Mouse (Mus musculus): ENCODE measurements around the gene Inpp5d. TPM values are rescaled to one million over a fixed set of nuclear protein-coding genes. Genes with fewer than 3 reads are reported as not detected.

Gene Inpp5d
- polyA plus RNA-seq, 1 experiment from 2014 or later, result 6.2 TPM

DNA sequence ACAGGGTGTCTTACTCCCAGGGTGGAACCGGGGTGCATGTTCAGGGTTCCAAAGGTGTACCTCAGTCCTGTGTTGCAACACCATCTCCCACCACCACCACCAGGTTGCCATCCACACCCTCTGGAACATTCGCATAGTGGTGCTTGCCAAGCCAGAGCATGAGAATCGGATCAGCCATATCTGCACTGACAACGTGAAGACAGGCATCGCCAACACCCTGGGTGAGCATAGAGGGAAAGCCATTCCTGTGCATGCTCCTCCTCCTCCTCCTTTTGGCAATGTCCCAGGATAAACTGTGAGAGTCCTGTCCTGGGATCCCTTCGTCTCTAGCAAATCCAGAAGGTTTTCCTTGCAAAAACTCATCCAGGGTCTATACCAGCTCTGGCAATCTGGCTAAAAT is 77.9 kb downstream of the Inpp5d start:
- Histone ChIP-seq H3K9me3 (no peaks in the 10 kb centered on the region), H3K4me3 (no peak overlapping the region), H3K27me3 (ENCODE audit: insufficient read depth, poor library complexity, severe bottlenecking) (no peaks in the 10 kb centered on the region), H3K36me3 (no peaks in the 10 kb centered on the region), H3K4me1 (replicated peaks) (no peaks in the 10 kb centered on the region), H3K27ac (no peak overlapping the region)
- 92% methylated on average over 6 of the region's 6 CpGs for WGBS
- DNase-seq (ENCODE audit: low spot score), result no peak

DNA sequence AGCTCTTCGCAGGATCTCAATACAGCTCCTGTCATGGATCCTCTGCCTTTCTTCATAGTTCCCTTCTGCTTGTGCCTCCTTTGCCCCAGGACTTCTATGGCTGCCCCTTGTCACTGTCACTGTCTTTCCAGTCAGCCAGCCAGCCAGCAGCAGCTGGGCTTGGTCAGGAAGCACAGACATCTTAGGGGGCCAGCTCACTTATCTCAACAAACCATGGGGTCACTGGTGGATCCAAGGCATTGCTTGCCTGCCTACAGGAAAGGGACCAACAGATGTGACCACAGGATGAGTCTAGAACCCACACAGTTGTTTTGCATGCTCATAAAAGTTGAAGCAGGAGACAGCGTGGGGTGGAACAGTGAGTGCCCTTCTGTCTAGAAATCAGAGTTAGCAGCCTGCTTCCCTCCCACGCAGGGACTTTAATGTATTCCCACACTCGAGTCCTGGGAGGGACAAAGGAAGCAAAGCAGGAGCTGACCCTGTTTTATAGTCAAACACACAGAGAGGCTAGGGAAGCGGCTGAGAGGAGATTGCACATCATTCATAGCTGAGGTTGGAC is 79.9 kb downstream of the Inpp5d start:
- Histone ChIP-seq H3K9me3 (no peaks in the 10 kb centered on the region), H3K36me3 (no peaks in the 10 kb centered on the region), H3K4me1 (replicated peaks) (no peaks in the 10 kb centered on the region), H3K27me3 (ENCODE audit: insufficient read depth, poor library complexity, severe bottlenecking) (no peaks in the 10 kb centered on the region), H3K4me3 (no peak overlapping the region), H3K27ac (no peak overlapping the region)
- DNase-seq (ENCODE audit: low spot score), result no peak
- 81% methylated on average over 5 of the region's 5 CpGs for WGBS

DNA sequence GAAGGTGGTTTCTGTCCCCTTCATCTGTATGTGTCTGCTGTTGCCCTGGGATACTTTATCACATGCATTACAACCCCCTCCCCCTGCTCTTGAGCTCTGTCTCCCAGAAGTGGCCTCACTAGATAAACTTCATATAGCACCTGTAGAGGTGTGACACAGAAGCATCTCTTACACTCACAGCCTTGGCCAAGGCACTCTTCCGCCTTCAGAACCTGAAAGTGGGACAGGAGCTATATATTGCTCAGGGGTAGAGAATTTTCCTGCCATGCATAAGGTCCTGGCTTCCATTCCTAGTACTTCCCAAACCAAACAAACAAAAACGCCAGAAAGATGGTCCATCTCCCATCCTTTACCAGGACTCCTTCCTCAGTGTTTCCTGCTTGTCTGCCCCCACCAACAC is 84.1 kb downstream of the Inpp5d start:
- WGBS, result 66% methylated on average over 2 of the region's 2 CpGs
- no peaks in the 10 kb centered on the region for H3K27me3 ChIP-seq (ENCODE audit: insufficient read depth, poor library complexity, severe bottlenecking)
- H3K4me1 ChIP-seq (replicated peaks), result peaks cover 4% of the 10 kb centered on the region; the same call in 1 of the 2 replicates

DNA sequence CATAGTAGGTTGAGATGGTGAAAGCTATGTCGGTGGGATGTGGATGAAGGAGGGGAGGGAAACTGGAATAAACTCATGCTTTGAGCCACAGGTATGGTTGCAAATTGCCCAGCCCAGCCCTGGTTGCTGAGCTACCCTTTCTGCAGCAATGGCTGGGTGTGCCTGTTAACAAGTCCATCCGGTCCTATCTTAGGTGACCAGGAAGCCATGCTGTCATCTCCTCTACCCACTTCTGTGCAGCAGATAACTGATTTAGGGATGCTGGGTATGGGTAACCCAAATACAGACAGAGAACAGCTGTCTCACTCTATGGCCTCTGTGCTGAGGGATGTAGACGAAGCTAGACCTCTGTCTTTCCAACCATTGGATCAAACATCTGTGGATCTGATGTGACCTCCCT is 86.2 kb downstream of the Inpp5d start:
- H3K27ac ChIP-seq, result no peak overlapping the region
- H3K36me3 ChIP-seq, result no peaks in the 10 kb centered on the region
- no peaks in the 10 kb centered on the region for H3K27me3 ChIP-seq (ENCODE audit: insufficient read depth, poor library complexity, severe bottlenecking)
- peaks cover 4% of the 10 kb centered on the region; the same call in 1 of the 2 replicates for H3K9me3 ChIP-seq
- WGBS, result 91% methylated on average over 3 of the region's 3 CpGs
- peaks cover 11% of the 10 kb centered on the region for H3K4me1 ChIP-seq (replicated peaks)
- no peak for DNase-seq (ENCODE audit: low spot score)
- no peak overlapping the region for H3K4me3 ChIP-seq

More for the DNA sequence above, 84.1 kb downstream of the Inpp5d start:
- no peak overlapping the region for H3K27ac ChIP-seq
- H3K4me3 ChIP-seq, result no peak overlapping the region
- no peaks in the 10 kb centered on the region for H3K36me3 ChIP-seq
- H3K9me3 ChIP-seq, result peaks cover 4% of the 10 kb centered on the region; the same call in 1 of the 2 replicates
- no peak for DNase-seq (ENCODE audit: low spot score)

DNA sequence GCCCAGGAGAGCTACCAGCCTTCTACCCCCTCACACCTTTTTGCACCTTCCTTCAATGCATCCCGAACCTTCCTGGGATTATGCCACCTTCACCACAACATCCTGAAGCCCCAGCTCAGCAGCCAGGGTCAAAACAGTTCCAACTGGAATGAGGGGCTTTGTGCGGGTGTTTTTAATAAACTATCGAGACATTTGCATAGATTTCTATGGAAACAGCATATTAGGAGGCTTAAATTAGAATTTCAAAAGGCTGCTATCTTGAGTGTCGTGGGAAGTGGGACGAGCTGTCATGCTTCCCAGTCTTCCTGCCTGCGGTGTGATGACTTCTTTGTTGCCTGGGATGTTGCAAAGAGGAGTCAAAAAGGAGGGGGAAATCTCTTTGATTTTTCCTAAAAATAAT is 88.9 kb downstream of the Inpp5d start:
- Histone ChIP-seq H3K4me3 (no peak overlapping the region), H3K27ac (no peak overlapping the region), H3K36me3 (no peaks in the 10 kb centered on the region), H3K4me1 (replicated peaks) (peaks cover 11% of the 10 kb centered on the region), H3K9me3 (peaks cover 4% of the 10 kb centered on the region; the same call in 1 of the 2 replicates), H3K27me3 (ENCODE audit: insufficient read depth, poor library complexity, severe bottlenecking) (no peaks in the 10 kb centered on the region)
- WGBS, result 62% methylated on average over 6 of the region's 6 CpGs
- no peak for DNase-seq (ENCODE audit: low spot score)

DNA sequence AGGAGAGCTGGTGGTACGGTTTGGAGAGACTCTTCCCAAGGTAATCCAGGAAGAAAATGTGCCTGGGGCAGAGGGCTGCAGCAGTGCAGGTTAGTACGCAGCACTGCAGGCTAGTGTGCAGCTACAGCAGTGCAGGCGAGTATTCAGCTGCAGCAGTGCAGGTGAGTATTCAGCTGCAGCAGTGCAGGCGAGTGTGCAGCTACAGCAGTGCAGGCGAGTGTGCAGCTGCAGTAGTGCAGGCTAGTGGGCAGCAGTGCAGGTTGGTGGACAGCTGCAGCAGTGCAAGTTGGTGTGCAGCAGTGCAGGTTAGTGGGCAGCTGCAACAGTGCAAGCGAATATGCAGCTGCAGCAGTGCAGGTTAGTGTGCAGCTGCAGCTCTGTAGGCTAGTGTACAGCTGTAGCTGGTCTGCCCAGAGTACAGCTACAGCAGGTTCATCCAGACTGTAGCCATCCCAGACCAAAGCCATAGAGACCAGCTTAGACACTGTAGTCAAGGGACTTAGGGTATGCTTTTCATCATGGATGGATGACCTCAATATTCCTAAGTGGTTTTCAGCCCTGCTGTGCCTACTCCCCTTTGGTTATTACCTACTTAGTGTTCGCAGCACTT is 89.7 kb downstream of the Inpp5d start:
- H3K4me3 ChIP-seq, result no peak overlapping the region
- peaks cover 4% of the 10 kb centered on the region; the same call in 1 of the 2 replicates for H3K9me3 ChIP-seq
- WGBS, result 84% methylated on average over 7 of the region's 7 CpGs
- peaks cover 11% of the 10 kb centered on the region for H3K4me1 ChIP-seq (replicated peaks)
- no peak for DNase-seq (ENCODE audit: low spot score)
- H3K27ac ChIP-seq, result no peak overlapping the region
- H3K36me3 ChIP-seq, result no peaks in the 10 kb centered on the region
- H3K27me3 ChIP-seq (ENCODE audit: insufficient read depth, poor library complexity, severe bottlenecking), result no peaks in the 10 kb centered on the region

DNA sequence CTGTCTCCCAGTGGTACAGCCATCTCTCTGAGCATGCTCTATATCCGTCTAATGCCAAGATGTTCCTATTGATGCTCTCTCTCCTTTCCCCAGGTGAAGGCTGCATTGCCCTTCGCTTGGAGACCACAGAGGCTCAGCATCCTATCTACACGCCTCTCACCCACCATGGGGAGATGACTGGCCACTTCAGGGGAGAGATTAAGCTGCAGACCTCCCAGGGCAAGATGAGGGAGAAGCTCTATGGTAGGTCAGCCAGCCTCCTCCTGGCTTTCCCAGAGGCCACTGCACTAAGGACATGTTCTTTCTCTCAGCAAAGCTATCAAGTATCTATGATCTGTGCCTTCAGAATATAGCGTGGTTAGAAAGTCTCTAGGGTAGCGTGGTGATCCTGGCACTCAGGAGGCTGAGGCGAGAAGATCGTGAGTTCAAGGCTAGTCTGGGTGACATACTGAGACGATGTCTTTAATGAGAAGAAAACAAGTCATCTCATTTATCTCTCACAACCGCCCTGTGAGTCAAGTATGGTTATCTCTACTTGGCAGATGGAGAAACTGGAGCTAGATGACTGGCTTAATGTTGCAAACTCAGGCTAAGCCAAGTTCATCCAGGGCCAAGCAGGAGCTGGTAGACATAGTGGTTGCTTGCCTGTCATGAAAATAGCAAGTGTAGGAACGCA is 92.0 kb downstream of the Inpp5d start:
- no peak overlapping the region for H3K4me3 ChIP-seq
- H3K36me3 ChIP-seq, result no peaks in the 10 kb centered on the region
- H3K27ac ChIP-seq, result no peak overlapping the region
- H3K4me1 ChIP-seq (replicated peaks), result peaks cover 11% of the 10 kb centered on the region
- WGBS, result 85% methylated on average over 10 of the region's 10 CpGs
- peaks cover 4% of the 10 kb centered on the region; the same call in 1 of the 2 replicates for H3K9me3 ChIP-seq
- no peak for DNase-seq (ENCODE audit: low spot score)
- H3K27me3 ChIP-seq (ENCODE audit: insufficient read depth, poor library complexity, severe bottlenecking), result no peaks in the 10 kb centered on the region

DNA sequence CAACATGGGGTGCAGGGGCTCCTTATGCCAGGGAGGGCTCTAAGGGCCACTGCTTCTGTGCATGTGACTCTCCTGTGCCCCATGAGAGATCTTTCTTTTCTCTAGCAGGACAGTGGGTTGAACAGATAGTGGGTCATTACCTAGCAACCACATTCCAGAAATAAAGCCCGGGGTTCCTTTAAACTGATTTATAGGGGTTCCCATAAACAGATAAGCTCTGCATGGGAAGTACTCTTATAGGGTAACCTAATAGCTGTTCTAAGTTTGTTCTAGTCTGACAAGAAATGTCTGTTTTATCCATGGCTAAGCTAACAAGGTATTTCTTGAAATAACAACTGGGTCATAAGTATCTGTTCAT is 92.5 kb downstream of the Inpp5d start:
- peaks cover 11% of the 10 kb centered on the region for H3K4me1 ChIP-seq (replicated peaks)
- H3K27me3 ChIP-seq (ENCODE audit: insufficient read depth, poor library complexity, severe bottlenecking), result no peaks in the 10 kb centered on the region
- 86% methylated on average over 1 of the region's 1 CpGs for WGBS
- peaks cover 4% of the 10 kb centered on the region; the same call in 1 of the 2 replicates for H3K9me3 ChIP-seq
- no peak overlapping the region for H3K4me3 ChIP-seq
- no peaks in the 10 kb centered on the region for H3K36me3 ChIP-seq
- no peak overlapping the region for H3K27ac ChIP-seq
- DNase-seq (ENCODE audit: low spot score), result no peak

DNA sequence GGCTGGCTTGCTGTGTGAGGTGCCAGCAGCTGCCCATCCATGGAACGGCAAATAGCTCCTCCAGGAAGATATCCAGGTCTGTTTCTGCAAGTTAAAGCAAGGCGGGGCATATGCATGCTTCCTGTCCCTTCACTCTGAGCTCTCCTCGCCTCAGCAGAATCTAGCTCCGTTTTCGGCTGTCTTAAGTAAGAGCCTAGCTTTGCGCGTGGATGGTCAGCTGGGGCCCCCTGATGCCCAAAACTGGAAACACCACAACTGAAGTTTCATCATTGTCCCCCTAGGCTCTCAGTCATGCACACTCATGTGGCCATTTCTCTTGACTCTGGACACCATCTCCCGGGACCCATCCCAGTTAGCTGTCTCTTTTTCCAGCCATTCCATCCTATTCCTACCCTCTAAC is 101.3 kb downstream of the Inpp5d start:
- H3K4me3 ChIP-seq, result no peak overlapping the region
- no peaks in the 10 kb centered on the region for H3K27me3 ChIP-seq (ENCODE audit: insufficient read depth, poor library complexity, severe bottlenecking)
- WGBS, result 40% methylated on average over 8 of the region's 8 CpGs
- peak; percentile 41 for DNase-seq (ENCODE audit: low spot score)
- H3K27ac ChIP-seq, result no peak overlapping the region
- no peaks in the 10 kb centered on the region for H3K36me3 ChIP-seq
- 0 out of 2 replicates have a peak, but pooled peaks cover 3% of the 10 kb centered on the region for H3K4me1 ChIP-seq (replicated peaks)
- no peaks in the 10 kb centered on the region for H3K9me3 ChIP-seq

DNA sequence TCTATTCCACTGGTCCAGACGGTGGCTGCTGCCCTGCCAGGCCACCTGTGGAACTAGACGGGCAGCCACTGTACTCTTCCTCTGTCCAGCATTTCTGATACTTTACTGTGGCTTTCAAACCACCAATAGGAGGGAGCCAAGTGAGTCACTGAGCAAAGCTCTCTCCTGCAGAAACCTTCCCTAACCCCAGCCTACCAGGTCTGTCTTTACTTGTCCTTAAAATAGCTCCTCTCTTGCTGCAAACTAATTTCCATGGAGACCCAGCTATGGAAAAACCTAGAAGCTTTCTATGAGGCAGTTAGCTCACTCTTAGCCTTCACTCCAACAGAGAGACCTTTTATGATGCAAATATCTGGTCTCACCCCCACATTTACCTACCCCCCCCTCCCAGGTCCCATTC is 102.0 kb downstream of the Inpp5d start:
- Histone ChIP-seq H3K9me3 (no peaks in the 10 kb centered on the region), H3K27me3 (ENCODE audit: insufficient read depth, poor library complexity, severe bottlenecking) (no peaks in the 10 kb centered on the region), H3K4me1 (replicated peaks) (0 out of 2 replicates have a peak, but pooled peaks cover 3% of the 10 kb centered on the region), H3K36me3 (no peaks in the 10 kb centered on the region), H3K4me3 (no peak overlapping the region), H3K27ac (no peak overlapping the region)
- DNase-seq (ENCODE audit: low spot score), result no peak
- 55% methylated on average over 2 of the region's 2 CpGs for WGBS

DNA sequence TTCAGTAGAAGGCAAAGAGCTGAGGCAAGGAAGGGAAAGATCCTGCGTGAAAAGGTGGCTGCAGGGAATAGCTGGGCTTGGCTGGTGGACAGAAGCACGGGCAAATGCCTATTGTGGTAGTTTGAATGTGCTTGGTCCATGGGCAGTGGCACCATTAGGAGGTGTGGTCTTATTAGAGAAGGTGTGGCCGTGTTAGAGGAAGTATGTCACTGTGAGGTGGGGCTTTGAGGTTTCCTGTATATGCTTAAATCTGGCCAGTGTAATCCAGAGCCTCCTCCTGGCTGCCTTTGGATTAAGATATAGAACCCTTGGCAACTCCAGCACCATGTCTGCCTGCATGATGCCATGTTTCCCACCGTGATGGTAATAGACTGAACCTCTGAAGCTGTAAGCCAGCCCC is 103.2 kb downstream of the Inpp5d start:
- Histone ChIP-seq H3K36me3 (no peaks in the 10 kb centered on the region), H3K4me1 (replicated peaks) (0 out of 2 replicates have a peak, but pooled peaks cover 3% of the 10 kb centered on the region), H3K27me3 (ENCODE audit: insufficient read depth, poor library complexity, severe bottlenecking) (no peaks in the 10 kb centered on the region), H3K9me3 (no peaks in the 10 kb centered on the region), H3K4me3 (no peak overlapping the region), H3K27ac (no peak overlapping the region)
- WGBS, result 80% methylated on average over 4 of the region's 4 CpGs
- DNase-seq (ENCODE audit: low spot score), result no peak

DNA sequence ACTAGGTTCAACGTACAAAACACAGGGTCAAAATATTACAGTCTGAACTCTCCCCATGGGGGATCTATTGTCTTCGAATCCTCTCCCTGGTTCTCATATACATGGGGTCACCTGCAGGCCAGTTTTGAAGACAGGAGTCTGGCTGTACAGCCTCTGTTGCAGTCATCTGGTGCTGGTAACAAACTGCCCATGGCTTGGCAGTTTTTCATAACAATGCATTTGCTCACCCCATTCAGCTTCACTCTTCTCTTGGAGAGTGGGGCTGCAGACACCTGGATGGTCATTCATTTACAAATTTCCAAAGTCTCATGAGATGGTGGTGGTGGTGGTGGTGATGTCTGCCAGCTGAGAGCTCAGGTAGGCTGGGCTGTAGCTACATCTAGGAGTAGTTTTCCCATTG is 109.0 kb downstream of the Inpp5d start:
- Histone ChIP-seq H3K4me1 (replicated peaks) (no peaks in the 10 kb centered on the region), H3K9me3 (no peaks in the 10 kb centered on the region), H3K36me3 (no peaks in the 10 kb centered on the region), H3K27me3 (ENCODE audit: insufficient read depth, poor library complexity, severe bottlenecking) (no peaks in the 10 kb centered on the region), H3K4me3 (no peak overlapping the region), H3K27ac (no peak overlapping the region)
- WGBS, result 88% methylated on average over 2 of the region's 2 CpGs
- no peak for DNase-seq (ENCODE audit: low spot score)

DNA sequence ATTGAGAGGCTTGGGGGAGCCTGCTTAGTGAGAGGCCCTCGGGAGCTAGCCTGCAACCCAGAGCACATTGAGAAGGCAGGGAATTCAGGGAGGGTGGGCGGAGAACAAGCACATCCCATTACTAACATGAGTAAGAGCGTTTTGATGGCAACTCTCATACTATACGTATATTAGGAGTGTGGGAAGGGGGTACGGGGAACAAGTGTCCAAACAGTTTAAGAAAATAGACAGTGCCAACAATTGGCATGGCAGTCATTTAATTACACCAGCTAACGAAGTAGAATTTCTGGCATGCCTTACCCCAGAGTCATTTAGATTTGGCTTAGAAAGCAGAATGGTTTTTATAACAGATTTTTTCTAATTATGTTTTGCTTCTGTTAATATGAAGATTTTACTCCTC is 109.7 kb downstream of the Inpp5d start:
- H3K27ac ChIP-seq, result no peak overlapping the region
- H3K27me3 ChIP-seq (ENCODE audit: insufficient read depth, poor library complexity, severe bottlenecking), result no peaks in the 10 kb centered on the region
- H3K4me3 ChIP-seq, result no peak overlapping the region
- no peaks in the 10 kb centered on the region for H3K4me1 ChIP-seq (replicated peaks)
- 86% methylated on average over 6 of the region's 6 CpGs for WGBS
- DNase-seq (ENCODE audit: low spot score), result no peak
- no peaks in the 10 kb centered on the region for H3K36me3 ChIP-seq
- H3K9me3 ChIP-seq, result no peaks in the 10 kb centered on the region

Data from hindbrain, embryonic 10.5 days (tissue).